Mouse (Mus musculus) limb, embryonic 13.5 days (tissue): ENCODE data around the gene Klhl10. TPM values are rescaled to one million over a fixed set of nuclear protein-coding genes. Genes with fewer than 3 reads are reported as not detected.

Source experiments
- ATAC-seq: fragments of 200-750 bp; cut with Nextera tagmentation; 2 replicates; pipeline ENCODE4 v1.8.0; 2017; ENCODE audit warnings: low read depth, moderate number of reproducible peaks, moderate TSS enrichment; ENCODE audit not compliant: low FRiP score
- H3K27ac ChIP-seq: fragments of 300-500 bp; sonication (generic); 2 replicates; pipeline ENCODE4 v1.5.1; 2015; ENCODE audit warnings: inconsistent platforms, mild to moderate bottlenecking, moderate library complexity
- H3K27me3 ChIP-seq: fragments of 300-500 bp; sonication (generic); 2 replicates; pipeline ENCODE4 v1.6.1; 2015; ENCODE audit warnings: mild to moderate bottlenecking, inconsistent platforms
- H3K36me3 ChIP-seq: fragments of 300-500 bp; sonication (generic); 2 replicates; pipeline ENCODE4 v1.6.1; 2015; ENCODE audit warnings: inconsistent platforms, mild to moderate bottlenecking, moderate library complexity
- H3K4me1 ChIP-seq: fragments of 300-500 bp; sonication (generic); 2 replicates; pipeline ENCODE4 v1.6.1; 2015; ENCODE audit warnings: inconsistent platforms
- H3K4me2 ChIP-seq: fragments of 300-500 bp; sonication (generic); replicated peaks from 2 replicates; pipeline ENCODE4 v1.6.1; 2015; ENCODE audit warnings: inconsistent platforms, mild to moderate bottlenecking, moderate library complexity
- H3K4me3 ChIP-seq: fragments of 300-500 bp; sonication (generic); 2 replicates; pipeline ENCODE4 v1.5.1; 2015; ENCODE audit warnings: moderate library complexity, mild to moderate bottlenecking, inconsistent platforms
- H3K9ac ChIP-seq: fragments of 300-500 bp; sonication (generic); 2 replicates; pipeline ENCODE4 v1.6.1; 2015; ENCODE audit warnings: mild to moderate bottlenecking, inconsistent platforms
- H3K9me3 ChIP-seq: fragments of 300-500 bp; sonication (generic); 2 replicates; pipeline ENCODE4 v1.6.1; 2016; ENCODE audit warnings: inconsistent platforms
- WGBS: fragments of 180-500 bp; shearing (Covaris S2); methylation state at CpG from one replicate; pipeline ENCODE4 v1.1.7; 2015; 5-methylcytosine and 5-hydroxymethylcytosine counted together
- polyA plus RNA-seq: library from polyadenylated mRNA; unstranded; fragments of >200 nt; fragmentation: Nextera tagmentation; extraction: Ambion mirVana; gene quantifications from 2 replicates; pipeline ENCODE4 v1.2.1, GENCODE M21; 2015

Klhl10 gene
- polyA plus RNA-seq, 1 experiment from 2014 or later = 1.0 TPM

GRCm38 (mm10) chr11:100411736-100412135, 30.0 kb upstream of the Klhl10 start:
- Histone ChIP-seq H3K9ac (peak overlapping the region; percentile 85), H3K36me3 (peaks cover 47% of the 10 kb centered on the region), H3K4me2 (peak overlapping the region; percentile 89), H3K9me3 (no peaks in the 10 kb centered on the region), H3K27ac (no peak overlapping the region), H3K4me1 (peaks cover 42% of the 10 kb centered on the region), H3K4me3 (peak overlapping the region; percentile 80), H3K27me3 (no peaks in the 10 kb centered on the region)
- ATAC-seq = no peak
- 80% methylated on average over 11 of the region's 11 CpGs for WGBS

- no peak for ATAC-seq
- H3K27ac ChIP-seq = peak overlapping the region; percentile 98; the same call in 1 of the 2 replicates
- peak overlapping the region; percentile 85 for H3K9ac ChIP-seq
- peak overlapping the region; percentile 89 for H3K4me2 ChIP-seq
- no peaks in the 10 kb centered on the region for H3K27me3 ChIP-seq
- H3K4me3 ChIP-seq = peak overlapping the region; percentile 80
- no peaks in the 10 kb centered on the region for H3K9me3 ChIP-seq
- peaks cover 42% of the 10 kb centered on the region for H3K4me1 ChIP-seq
- peaks cover 38% of the 10 kb centered on the region for H3K36me3 ChIP-seq
- WGBS = 52% methylated on average over 11 of the region's 11 CpGs
Measured at GRCm38 (mm10) chr11:100413541-100413940, 28.2 kb upstream of the Klhl10 start.

- Histone ChIP-seq H3K9me3 (no peaks in the 10 kb centered on the region), H3K4me1 (peaks cover 42% of the 10 kb centered on the region), H3K27me3 (no peaks in the 10 kb centered on the region), H3K36me3 (peaks cover 35% of the 10 kb centered on the region), H3K9ac (peak within 1 kb of the TSS; percentile 85), H3K4me3 (peak within 1 kb of the TSS; percentile 80), H3K27ac (peak within 1 kb of the TSS; percentile 98), H3K4me2 (peak within 1 kb of the TSS; percentile 89)
- peak; percentile 96 for ATAC-seq
- under 1% methylated on average over 93 of the region's 93 CpGs for WGBS
Measured at GRCm38 (mm10) chr11:100414021-100414913, 27.4 kb upstream of the Klhl10 start, which contains the start of gene P3h4. P3h4 (minus strand) TSS chr11:100414836.

- under 1% methylated on average over 31 of the region's 31 CpGs for WGBS
- H3K4me1 ChIP-seq = peaks cover 42% of the 10 kb centered on the region
- peak within 1 kb of the TSS; percentile 98 for H3K27ac ChIP-seq
- H3K9ac ChIP-seq = peak within 1 kb of the TSS; percentile 85
- H3K9me3 ChIP-seq = no peaks in the 10 kb centered on the region
- peak; percentile 62 for ATAC-seq
- H3K27me3 ChIP-seq = no peaks in the 10 kb centered on the region
- peaks cover 31% of the 10 kb centered on the region for H3K36me3 ChIP-seq
- peak within 1 kb of the TSS; percentile 89 for H3K4me2 ChIP-seq
- H3K4me3 ChIP-seq = peak within 1 kb of the TSS; percentile 80
Measured at GRCm38 (mm10) chr11:100414914-100415822, 26.5 kb upstream of the Klhl10 start, which contains the start of gene Fkbp10. Fkbp10 (plus strand) TSS chr11:100415697.

GRCm38 (mm10) chr11:100421537-100421936, 20.2 kb upstream of the Klhl10 start:
- Histone ChIP-seq H3K4me1 (peaks cover 11% of the 10 kb centered on the region), H3K4me2 (no peak overlapping the region), H3K9ac (no peak overlapping the region), H3K36me3 (peaks cover 73% of the 10 kb centered on the region), H3K4me3 (no peak overlapping the region), H3K27me3 (no peaks in the 10 kb centered on the region), H3K27ac (no peak overlapping the region), H3K9me3 (no peaks in the 10 kb centered on the region)
- 86% methylated on average over 8 of the region's 8 CpGs for WGBS
- ATAC-seq = no peak

GRCm38 (mm10) chr11:100423836-100424235, 17.9 kb upstream of the Klhl10 start:
- no peak overlapping the region for H3K27ac ChIP-seq
- H3K27me3 ChIP-seq = no peaks in the 10 kb centered on the region
- H3K4me2 ChIP-seq = no peak overlapping the region
- no peaks in the 10 kb centered on the region for H3K4me1 ChIP-seq
- 0 out of 2 replicates have a peak overlapping the region, but pooled peaks have one; percentile 19 for H3K9ac ChIP-seq
- no peak for ATAC-seq
- WGBS = 92% methylated on average over 7 of the region's 7 CpGs
- no peaks in the 10 kb centered on the region for H3K9me3 ChIP-seq
- peaks cover 87% of the 10 kb centered on the region for H3K36me3 ChIP-seq
- no peak overlapping the region for H3K4me3 ChIP-seq

- Histone ChIP-seq H3K9ac (no peak overlapping the region), H3K4me1 (no peaks in the 10 kb centered on the region), H3K4me2 (no peak overlapping the region), H3K27ac (peak overlapping the region; percentile 8; the same call in 1 of the 2 replicates), H3K4me3 (no peak overlapping the region), H3K36me3 (peaks cover 92% of the 10 kb centered on the region), H3K27me3 (no peaks in the 10 kb centered on the region), H3K9me3 (no peaks in the 10 kb centered on the region)
- no peak for ATAC-seq
- 27% methylated on average over 7 of the region's 7 CpGs for WGBS
Measured at GRCm38 (mm10) chr11:100425851-100426250, 15.9 kb upstream of the Klhl10 start.

- H3K27me3 ChIP-seq = no peaks in the 10 kb centered on the region
- no peak overlapping the region for H3K27ac ChIP-seq
- ATAC-seq = no peak
- H3K36me3 ChIP-seq = peaks cover 90% of the 10 kb centered on the region
- H3K9ac ChIP-seq = no peak overlapping the region
- H3K9me3 ChIP-seq = no peaks in the 10 kb centered on the region
- 87% methylated on average over 3 of the region's 3 CpGs for WGBS
- H3K4me1 ChIP-seq = no peaks in the 10 kb centered on the region
- H3K4me2 ChIP-seq = no peak overlapping the region
- H3K4me3 ChIP-seq = no peak overlapping the region
Measured at GRCm38 (mm10) chr11:100426820-100427219, 14.9 kb upstream of the Klhl10 start.

- Histone ChIP-seq H3K4me2 (no peak overlapping the region), H3K9me3 (no peaks in the 10 kb centered on the region), H3K27ac (no peak overlapping the region; the same call in 1 of the 2 replicates), H3K4me3 (no peak overlapping the region), H3K9ac (no peak overlapping the region), H3K27me3 (no peaks in the 10 kb centered on the region), H3K4me1 (no peaks in the 10 kb centered on the region), H3K36me3 (peaks cover 88% of the 10 kb centered on the region)
- 80% methylated on average over 9 of the region's 9 CpGs for WGBS
- no peak for ATAC-seq
Measured at GRCm38 (mm10) chr11:100428612-100429199, 13.0 kb upstream of the Klhl10 start.

GRCm38 (mm10) chr11:100430052-100430451, 11.7 kb upstream of the Klhl10 start:
- Histone ChIP-seq H3K27me3 (no peaks in the 10 kb centered on the region), H3K9ac (0 out of 2 replicates have a peak overlapping the region, but pooled peaks have one; percentile 4), H3K9me3 (no peaks in the 10 kb centered on the region), H3K4me1 (no peaks in the 10 kb centered on the region), H3K36me3 (peaks cover 84% of the 10 kb centered on the region), H3K4me3 (no peak overlapping the region), H3K27ac (no peak overlapping the region), H3K4me2 (no peak overlapping the region)
- ATAC-seq = no peak
- WGBS = 88% methylated on average over 7 of the region's 7 CpGs

GRCm38 (mm10) chr11:100432002-100432401, 9.7 kb upstream of the Klhl10 start:
- H3K36me3 ChIP-seq = peaks cover 85% of the 10 kb centered on the region

More at GRCm38 (mm10) chr11:100432002-100432401, 9.7 kb upstream of the Klhl10 start:
- Histone ChIP-seq H3K4me1 (no peaks in the 10 kb centered on the region), H3K27me3 (no peaks in the 10 kb centered on the region), H3K4me2 (no peak overlapping the region), H3K9me3 (no peaks in the 10 kb centered on the region), H3K27ac (no peak overlapping the region), H3K4me3 (no peak overlapping the region), H3K9ac (no peak overlapping the region)
- 89% methylated on average over 5 of the region's 5 CpGs for WGBS
- ATAC-seq = no peak
